Mouse (Mus musculus) hindbrain, embryonic 14.5 days (tissue): ENCODE data around the gene Pgd. TPM values are rescaled to one million over a fixed set of nuclear protein-coding genes. Genes with fewer than 3 reads are reported as not detected.
"Not testable (repeated sequence)": the region's sequence is repeated elsewhere in the genome, so short reads cannot be mapped to it uniquely, and the experiment has no call there.

Experiments
- ATAC-seq: fragments of 200-750 bp; cut with Nextera tagmentation; 2 replicates; pipeline ENCODE4 v1.8.0; 2017; ENCODE audit warnings: moderate number of reproducible peaks, mild to moderate bottlenecking, moderate TSS enrichment, moderate library complexity; ENCODE audit not compliant: low FRiP score
- DNase-seq: peaks from one replicate; pipeline ENCODE4 v3.0.0-alpha.2; 2015; ENCODE audit warnings: low spot score
- H3K27ac ChIP-seq: fragments of 300-500 bp; sonication (generic); 2 replicates; pipeline ENCODE4 v1.5.1; 2014; ENCODE audit warnings: mild to moderate bottlenecking, moderate library complexity
- H3K27me3 ChIP-seq: fragments of 300-500 bp; sonication (generic); 2 replicates; pipeline ENCODE4 v1.6.1; 2014; ENCODE audit warnings: mild to moderate bottlenecking, low read length, mixed read lengths; ENCODE audit not compliant: control insufficient read depth, insufficient read depth
- H3K36me3 ChIP-seq: fragments of 300-500 bp; sonication (generic); replicated peaks from 2 replicates; pipeline ENCODE4 v1.6.1; 2014; ENCODE audit not compliant: control insufficient read depth, insufficient read depth
- H3K4me1 ChIP-seq: fragments of 300-500 bp; sonication (generic); replicated peaks from 2 replicates; pipeline ENCODE4 v1.6.1; 2014; ENCODE audit warnings: antibody characterized with exemption, low read length, mixed read lengths; ENCODE audit not compliant: control insufficient read depth, insufficient read depth
- H3K4me2 ChIP-seq: fragments of 300-500 bp; sonication (generic); replicated peaks from 2 replicates; pipeline ENCODE4 v1.6.1; 2014; ENCODE audit warnings: mild to moderate bottlenecking, moderate library complexity
- H3K4me3 ChIP-seq: fragments of 300-500 bp; sonication (generic); replicated peaks from 2 replicates; pipeline ENCODE4 v1.5.1; 2014; ENCODE audit warnings: mild to moderate bottlenecking, low read length
- H3K9ac ChIP-seq: fragments of 300-500 bp; sonication (generic); 2 replicates; pipeline ENCODE4 v1.6.1; 2014
- H3K9me3 ChIP-seq: fragments of 300-500 bp; sonication (generic); 2 replicates; pipeline ENCODE4 v1.6.1; 2016; ENCODE audit warnings: low read length; ENCODE audit not compliant: control insufficient read depth
- WGBS: fragments of 180-500 bp; shearing (Covaris S2); extraction: QIAGEN DNeasy Blood & Tissue Kit; methylation state at CpG from one replicate; pipeline ENCODE4 v1.1.7; 2014; 5-methylcytosine and 5-hydroxymethylcytosine counted together
- polyA plus RNA-seq: library from polyadenylated mRNA; unstranded; fragments of >200 nt; fragmentation: Nextera tagmentation; extraction: Ambion mirVana; gene quantifications from 2 replicates; pipeline ENCODE4 v1.2.1, GENCODE M21; 2014

Gene Pgd
- polyA plus RNA-seq, 1 experiment from 2014 or later = 46.4 TPM

DNA sequence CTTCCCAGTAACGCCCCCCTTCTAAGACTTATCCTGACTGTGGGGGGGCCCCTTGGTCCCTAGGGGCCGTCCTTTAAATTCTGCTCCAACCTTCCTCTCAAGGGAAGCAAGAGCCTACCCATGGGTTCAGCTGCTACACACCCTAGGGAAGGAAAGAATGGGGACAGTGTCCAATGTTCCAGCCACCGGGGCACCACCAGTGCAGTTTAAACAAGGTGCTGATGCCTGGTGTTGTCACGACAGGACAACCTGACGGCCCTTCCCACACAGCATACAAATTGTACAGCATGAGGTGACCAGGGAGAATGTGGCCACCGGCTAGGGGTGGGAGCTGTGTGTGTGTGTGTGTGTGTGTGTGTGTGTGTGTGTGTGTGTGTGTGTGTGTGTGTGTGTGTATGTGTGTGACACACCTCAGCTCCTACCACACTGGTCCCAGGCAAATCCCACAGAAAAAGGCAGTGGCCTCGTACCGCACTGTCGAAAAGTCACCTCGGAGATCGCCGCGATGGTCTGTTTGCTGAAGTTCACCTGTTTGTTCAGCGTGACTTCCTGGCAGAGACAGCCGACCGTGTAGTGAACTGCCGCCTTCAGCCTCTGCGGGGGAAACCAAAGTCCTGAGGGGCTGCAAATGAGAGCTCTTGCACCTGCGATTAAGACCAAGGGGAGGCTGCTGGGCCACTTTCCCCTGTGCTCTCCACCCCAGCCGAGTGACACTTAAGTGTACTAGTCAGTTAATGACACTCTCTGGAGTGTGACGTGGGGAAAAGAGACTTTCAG, 34.6 kb downstream of the Pgd start:
- H3K36me3 ChIP-seq = peaks cover 8% of the 10 kb centered on the region

DNA sequence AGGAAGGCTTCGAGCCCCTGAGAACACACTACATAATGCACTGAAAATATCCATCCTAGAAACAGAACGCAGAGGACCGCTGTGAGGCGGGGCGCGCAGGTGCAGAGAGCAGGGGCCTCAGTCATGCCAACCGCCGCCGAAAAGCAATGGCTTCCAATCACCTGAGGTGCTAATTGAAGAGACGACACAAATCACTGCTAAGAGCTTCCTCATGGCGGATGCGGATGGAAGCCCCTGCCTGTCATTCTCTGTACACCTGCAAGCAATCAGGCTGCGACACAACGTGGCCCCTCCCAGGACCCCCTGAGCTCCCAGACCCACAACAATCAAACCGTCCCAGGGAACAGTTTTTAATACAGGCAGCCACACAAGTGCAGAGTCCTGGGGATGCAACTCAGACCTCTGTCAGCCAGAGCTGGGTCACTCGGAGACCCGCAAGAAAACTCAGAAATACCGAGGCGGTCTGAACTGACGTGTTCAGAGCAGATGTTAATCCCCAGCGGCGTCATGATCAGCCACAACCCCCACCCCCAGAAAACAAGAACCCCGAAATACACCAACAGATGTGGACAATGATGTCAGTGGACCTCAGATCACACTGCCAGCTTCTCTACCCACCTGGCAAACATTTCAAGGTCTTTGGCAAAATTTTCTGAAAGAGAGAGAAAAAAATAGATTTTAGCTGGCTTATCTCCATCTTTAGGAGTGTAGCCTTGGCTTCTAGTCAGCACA, 35.4 kb downstream of the Pgd start:
- Histone ChIP-seq H3K4me3 (no peak overlapping the region), H3K36me3 (peaks cover 8% of the 10 kb centered on the region), H3K9me3 (no peaks in the 10 kb centered on the region), H3K4me2 (no peak overlapping the region), H3K27me3 (no peaks in the 10 kb centered on the region), H3K9ac (no peak overlapping the region), H3K4me1 (no peaks in the 10 kb centered on the region), H3K27ac (no peak overlapping the region)
- 92% methylated on average over 23 of the region's 23 CpGs for WGBS
- DNase-seq = no peak
- no peak for ATAC-seq

More for the DNA sequence above, 34.6 kb downstream of the Pgd start:
- Histone ChIP-seq H3K9me3 (no peaks in the 10 kb centered on the region), H3K4me1 (0 out of 2 replicates have a peak, but pooled peaks cover 5% of the 10 kb centered on the region), H3K27me3 (no peaks in the 10 kb centered on the region), H3K4me2 (no peak overlapping the region), H3K4me3 (no peak overlapping the region), H3K9ac (no peak overlapping the region), H3K27ac (no peak overlapping the region)
- 92% methylated on average over 21 of the region's 21 CpGs for WGBS
- DNase-seq = no peak
- no peak for ATAC-seq

GRCm38 (mm10) chr4:149128467-149128866, 38.1 kb downstream of the Pgd start:
- Histone ChIP-seq H3K36me3 (peaks cover 8% of the 10 kb centered on the region), H3K27ac (no peak overlapping the region), H3K9ac (no peak overlapping the region), H3K9me3 (no peaks in the 10 kb centered on the region), H3K4me1 (no peaks in the 10 kb centered on the region), H3K27me3 (no peaks in the 10 kb centered on the region), H3K4me3 (no peak overlapping the region), H3K4me2 (no peak overlapping the region)
- ATAC-seq (no peak), DNase-seq (no peak)
- WGBS = 87% methylated on average over 18 of the region's 18 CpGs

DNA sequence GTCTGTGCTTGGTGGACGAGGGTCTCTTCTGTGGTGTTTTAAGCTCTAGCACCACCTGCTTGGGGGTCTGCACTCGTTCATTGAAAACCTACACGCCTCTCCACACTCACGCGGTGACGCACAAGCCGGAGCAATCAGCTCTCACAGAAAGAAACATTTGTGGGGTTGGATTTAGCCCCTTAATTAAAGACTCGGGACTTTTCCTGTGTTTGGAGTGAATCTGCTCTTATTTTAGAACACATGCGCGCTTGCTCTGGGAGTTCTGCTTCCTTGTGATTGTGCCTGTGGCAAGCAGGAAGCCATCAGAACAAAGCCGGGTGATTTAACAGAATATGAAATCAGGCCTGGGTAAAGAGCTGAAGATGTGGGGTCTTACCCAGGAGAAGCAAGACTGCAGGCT, 39.9 kb downstream of the Pgd start, which contains the start of gene Cort:
Gene Cort (minus strand): TSS at position 101 of the 400 bp plus-strand sequence.
- H3K9ac ChIP-seq = no peak within 1 kb of the TSS
- H3K4me1 ChIP-seq = no peaks in the 10 kb centered on the region
- DNase-seq = no peak
- no peaks in the 10 kb centered on the region for H3K9me3 ChIP-seq
- H3K4me2 ChIP-seq = no peak within 1 kb of the TSS
- WGBS = 89% methylated on average over 11 of the region's 11 CpGs
- no peak for ATAC-seq
- peaks cover 15% of the 10 kb centered on the region for H3K36me3 ChIP-seq
- no peak within 1 kb of the TSS for H3K4me3 ChIP-seq
- no peaks in the 10 kb centered on the region for H3K27me3 ChIP-seq
- no peak within 1 kb of the TSS for H3K27ac ChIP-seq

GRCm38 (mm10) chr4:149126115-149126509, 40.5 kb downstream of the Pgd start:
- 78% methylated on average over 6 of the region's 6 CpGs for WGBS
- Histone ChIP-seq H3K4me1 (no peaks in the 10 kb centered on the region), H3K4me3 (no peak overlapping the region), H3K27me3 (no peaks in the 10 kb centered on the region), H3K4me2 (no peak overlapping the region), H3K9me3 (no peaks in the 10 kb centered on the region), H3K27ac (no peak overlapping the region), H3K9ac (no peak overlapping the region), H3K36me3 (peaks cover 19% of the 10 kb centered on the region)
- ATAC-seq = no peak
- no peak for DNase-seq

DNA sequence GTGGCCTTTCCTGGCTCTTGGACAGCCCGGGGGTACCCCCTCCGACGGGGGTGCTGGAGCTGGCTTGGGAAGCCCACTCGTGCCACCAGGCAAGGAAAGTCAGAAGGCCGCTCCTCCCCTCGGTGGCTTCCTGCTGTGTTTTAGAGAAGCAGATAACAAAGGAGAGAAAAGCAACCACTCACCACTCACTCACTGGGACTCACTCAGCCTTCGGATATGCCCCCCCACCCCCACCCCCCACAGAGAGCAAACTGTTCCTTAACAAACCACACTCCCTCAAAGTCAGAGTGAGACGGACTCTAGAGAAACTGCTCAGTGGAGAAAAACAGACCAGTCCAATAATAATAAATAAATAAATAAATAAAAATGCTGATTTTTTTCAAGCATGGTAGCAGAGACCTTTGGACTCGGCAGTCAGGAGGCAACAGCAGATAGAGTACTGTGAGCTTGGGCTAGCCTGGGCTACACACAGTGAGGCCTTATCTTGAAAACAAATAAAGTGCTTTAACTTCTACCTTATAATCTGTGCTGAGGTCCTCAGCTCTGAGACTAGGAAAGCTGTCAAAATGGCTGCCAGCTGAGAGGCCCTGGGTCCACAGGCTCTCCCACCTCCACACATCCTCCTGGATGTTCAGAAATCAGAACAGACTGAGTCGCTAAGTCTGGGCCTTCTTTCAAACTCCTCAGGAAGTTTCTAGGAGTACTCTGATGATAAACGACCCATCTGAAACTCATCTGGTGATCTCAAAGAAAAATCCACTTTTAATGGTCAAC, 41.0 kb downstream of the Pgd start:
- Histone ChIP-seq H3K9me3 (no peaks in the 10 kb centered on the region), H3K9ac (no peak overlapping the region), H3K4me3 (no peak overlapping the region), H3K27ac (no peak overlapping the region), H3K4me1 (no peaks in the 10 kb centered on the region), H3K36me3 (peaks cover 22% of the 10 kb centered on the region), H3K4me2 (no peak overlapping the region), H3K27me3 (no peaks in the 10 kb centered on the region)
- ATAC-seq (no peak), DNase-seq (no peak)
- 38% methylated on average over 11 of the region's 11 CpGs for WGBS

GRCm38 (mm10) chr4:149123432-149123831, 43.1 kb downstream of the Pgd start:
- Histone ChIP-seq H3K9ac (no peak overlapping the region), H3K9me3 (no peaks in the 10 kb centered on the region), H3K27me3 (no peaks in the 10 kb centered on the region), H3K4me3 (no peak overlapping the region), H3K4me1 (no peaks in the 10 kb centered on the region), H3K27ac (no peak overlapping the region), H3K4me2 (no peak overlapping the region), H3K36me3 (peaks cover 29% of the 10 kb centered on the region)
- DNase-seq = no peak
- WGBS = 80% methylated on average over 5 of the region's 5 CpGs
- ATAC-seq = no peak

GRCm38 (mm10) chr4:149119978-149120562, 46.5 kb downstream of the Pgd start:
- peaks cover 44% of the 10 kb centered on the region for H3K36me3 ChIP-seq
- H3K9me3 ChIP-seq, H3K9ac ChIP-seq, H3K4me2 ChIP-seq, H3K27me3 ChIP-seq, H3K27ac ChIP-seq, DNase-seq, H3K4me3 ChIP-seq, ATAC-seq, H3K4me1 ChIP-seq: not testable (repeated sequence)
- 86% methylated on average over 12 of the region's 12 CpGs for WGBS
